Comparison of ENCODE assay signal across 11 mouse cellular contexts in genomic region chr9:120547026-120547668, GRCm38 (mm10). TPM values are rescaled to one million over a fixed set of nuclear protein-coding genes. Genes with fewer than 3 reads are reported as not detected.
DNase-seq lines count a peak whose midpoint lies in the region; ATAC-seq and TF ChIP-seq lines count a peak whose summit lies in the region.
"Had no signal": no experiment of that assay in that cellular context is flagged by ENCODE, and none has a peak within 500 bp of the region (broad histone marks: within the 10 kb centered on the region; RNA-seq: fewer than 3 reads in every experiment).

No protein-coding gene starts in this region.

- no peak overlapping the region for H3K27ac ChIP-seq in heart, embryonic 13.5 days (replicated peaks)
- H3K27ac ChIP-seq in embryonic facial prominence, embryonic 10.5 days (replicated peaks): peak overlapping the region; percentile 63
- H3K27ac ChIP-seq in intestine, postnatal 0 days (ENCODE audit: low read depth, low read length): no peak overlapping the region
- H3K27ac ChIP-seq in gastrocnemius, adult 2 months: no peak overlapping the region
- H3K27ac ChIP-seq: midbrain, embryonic 13.5 days had no signal

- H3K9me3 ChIP-seq in heart, embryonic 13.5 days: no peaks in the 10 kb centered on the region
- no peaks in the 10 kb centered on the region for H3K9me3 ChIP-seq in embryonic facial prominence, embryonic 10.5 days
- no peaks in the 10 kb centered on the region for H3K9me3 ChIP-seq in intestine, postnatal 0 days (ENCODE audit: control insufficient read depth)
- H3K9me3 ChIP-seq: midbrain, embryonic 13.5 days had no signal

- peaks cover 38% of the 10 kb centered on the region for H3K27me3 ChIP-seq in heart, embryonic 13.5 days (replicated peaks)
- peaks cover 2% of the 10 kb centered on the region for H3K27me3 ChIP-seq in embryonic facial prominence, embryonic 10.5 days (replicated peaks; ENCODE audit: low read depth, poor library complexity, severe bottlenecking)
- H3K27me3 ChIP-seq in intestine, postnatal 0 days (replicated peaks; ENCODE audit: control insufficient read depth, insufficient read depth, low read length): no peaks in the 10 kb centered on the region
- H3K27me3 ChIP-seq: midbrain, embryonic 13.5 days had no signal

- H3K36me3 ChIP-seq in heart, embryonic 13.5 days: no peaks in the 10 kb centered on the region
- H3K36me3 ChIP-seq in embryonic facial prominence, embryonic 10.5 days (replicated peaks): no peaks in the 10 kb centered on the region
- H3K36me3 ChIP-seq in intestine, postnatal 0 days (ENCODE audit: control insufficient read depth, insufficient read depth): no peaks in the 10 kb centered on the region
- H3K36me3 ChIP-seq: midbrain, embryonic 13.5 days had no signal

- peak overlapping the region; percentile 26 for H3K4me2 ChIP-seq in heart, embryonic 13.5 days
- H3K4me2 ChIP-seq in intestine, postnatal 0 days (replicated peaks; ENCODE audit: low read depth): peak overlapping the region; percentile 45
- H3K4me2 ChIP-seq: midbrain, embryonic 13.5 days had no signal

- no peak for TF ChIP-seq CTCF in intestine, postnatal 0 days (IDR thresholded peaks at IDR 0.05; ENCODE audit: low read depth)
- no peak for TF ChIP-seq CTCF in gastrocnemius, adult 2 months (IDR thresholded peaks at IDR 0.05)

- no peak overlapping the region for H3K4me3 ChIP-seq in heart, embryonic 13.5 days
- H3K4me3 ChIP-seq in embryonic facial prominence, embryonic 10.5 days: peak overlapping the region; percentile 30
- no peak overlapping the region for H3K4me3 ChIP-seq in intestine, postnatal 0 days (ENCODE audit: low read depth, low read length)
- no peak overlapping the region for H3K4me3 ChIP-seq in gastrocnemius, adult 2 months
- H3K4me3 ChIP-seq: midbrain, embryonic 13.5 days had no signal

- DNase-seq in heart, adult 8-10 months (ENCODE audit: low spot score): no peak
- DNase-seq in embryonic facial prominence, embryonic 10.5 days (ENCODE audit: low spot score): peak; percentile 29
- DNase-seq in lung, postnatal 4 days: peak; percentile 18 to 35
- no peak for DNase-seq in spleen, adult 12 weeks (ENCODE audit: low spot score)
- no peak for DNase-seq in gastrocnemius, adult 2 months
- DNase-seq: cerebellum, adult 8-10 months; heart, adult 11 months had no signal

- WGBS in heart, embryonic 13.5 days: 29% methylated on average over 16 of the region's 16 CpGs
- WGBS in embryonic facial prominence, embryonic 10.5 days: 29% methylated on average over 16 of the region's 16 CpGs
- WGBS in intestine, postnatal 0 days: 8% methylated on average over 16 of the region's 16 CpGs

- intact Hi-C loops in gastrocnemius, adult 2 months (cut with DNase I): no loop called here

- no peak for ATAC-seq in heart, embryonic 13.5 days (ENCODE audit: extremely low read depth, insufficient number of reproducible peaks, low FRiP score, low TSS enrichment)
- ATAC-seq in intestine, postnatal 0 days: peak; percentile 53; the same call in 1 of the 2 replicates
- ATAC-seq in cerebellum, adult (ENCODE audit: insufficient number of reproducible peaks, low FRiP score, low TSS enrichment): no peak
- ATAC-seq: midbrain, embryonic 13.5 days had no signal

- no peak overlapping the region; the same call in 1 of the 2 replicates for H3K9ac ChIP-seq in heart, embryonic 13.5 days
- H3K9ac ChIP-seq in intestine, postnatal 0 days (ENCODE audit: low read depth, low read length): 0 out of 2 replicates have a peak overlapping the region, but pooled peaks have one; percentile 17
- H3K9ac ChIP-seq: midbrain, embryonic 13.5 days had no signal

- H3K4me1 ChIP-seq in heart, embryonic 13.5 days: no peaks in the 10 kb centered on the region
- peaks cover 26% of the 10 kb centered on the region for H3K4me1 ChIP-seq in embryonic facial prominence, embryonic 10.5 days
- no peaks in the 10 kb centered on the region for H3K4me1 ChIP-seq in intestine, postnatal 0 days (replicated peaks; ENCODE audit: control insufficient read depth, insufficient read depth, low read length)

RNA-seq across cellular contexts. Expression of gene Entpd3, which starts 7.5 kb away (rescaled TPM):
- polyA plus RNA-seq in heart, embryonic 13.5 days (2015; fragmentation: Nextera tagmentation; extraction: Ambion mirVana): 0.40 and 0.55 TPM in 2 replicates
- not detected for total RNA-seq in heart, adult 8-10 months (2022)
- polyA plus RNA-seq in embryonic facial prominence, embryonic 10.5 days (2016; fragmentation: Nextera tagmentation; extraction: Ambion mirVana): 0.55 and 0.56 TPM in 2 replicates
- 1.2 and 1.3 TPM in 2 replicates for polyA plus RNA-seq in intestine, postnatal 0 days (2015; fragmentation: Nextera tagmentation; extraction: Ambion mirVana)
- total RNA-seq in gastrocnemius, adult 2 months (2021): not detected

RNA-seq across cellular contexts. Expression of gene Rpl14, which starts 24.1 kb away (rescaled TPM):
- polyA plus RNA-seq in heart, embryonic 13.5 days (2015; fragmentation: Nextera tagmentation; extraction: Ambion mirVana): 425 and 468 TPM in 2 replicates
- 100 to 1,000 TPM; 266 to 316 (median 288) TPM for total RNA-seq in heart, adult 8-10 months (2022)
- polyA plus RNA-seq in embryonic facial prominence, embryonic 10.5 days (2016; fragmentation: Nextera tagmentation; extraction: Ambion mirVana): 810 and 834 TPM in 2 replicates
- polyA plus RNA-seq in intestine, postnatal 0 days (2015; fragmentation: Nextera tagmentation; extraction: Ambion mirVana): 500 and 505 TPM in 2 replicates
- total RNA-seq in gastrocnemius, adult 2 months (2021): 100 to 1,000 TPM; 290 to 372 TPM

RNA-seq across cellular contexts. Expression of gene Eif1b, which starts 55.1 kb away (rescaled TPM):
- 125 and 143 TPM in 2 replicates for polyA plus RNA-seq in heart, embryonic 13.5 days (2015; fragmentation: Nextera tagmentation; extraction: Ambion mirVana)
- total RNA-seq in heart, adult 8-10 months (2022): 10 to 100 TPM; 61.1 to 80.7 (median 65.7) TPM
- polyA plus RNA-seq in embryonic facial prominence, embryonic 10.5 days (2016; fragmentation: Nextera tagmentation; extraction: Ambion mirVana): 202 and 220 TPM in 2 replicates
- 115 and 123 TPM in 2 replicates for polyA plus RNA-seq in intestine, postnatal 0 days (2015; fragmentation: Nextera tagmentation; extraction: Ambion mirVana)
- total RNA-seq in gastrocnemius, adult 2 months (2021): 10 to 100 TPM; 39.9 to 46.4 TPM

Comparison
In these comparisons a context has a peak if more than half of its experiments do, and no peak if none do; other contexts are left out.
1. DNase-seq: peak in embryonic facial prominence, embryonic 10.5 days (single experiment) and lung, postnatal 4 days (2 of 2); none in heart, adult 8-10 months (single experiment), spleen, adult 12 weeks (single experiment) and gastrocnemius, adult 2 months (single experiment).